Mouse (Mus musculus) small intestine, adult 2 months (tissue): ENCODE measurements around the gene Slc38a10.

Experiments
- CTCF ChIP-seq: fragments of 200-500 bp; IDR thresholded peaks from 2 replicates; pipeline ENCODE4 v1.5.1; 2012; ENCODE audit warnings: low read depth, mild to moderate bottlenecking, control low read depth, inconsistent platforms, low read length, moderate library complexity, mixed read lengths; ENCODE audit not compliant: insufficient replicate concordance, insufficient read length; ENCODE audit errors: extremely low read depth
- POLR2A ChIP-seq: fragments of 200-500 bp; IDR thresholded peaks from 2 replicates; pipeline ENCODE4 v1.6.1; 2012; ENCODE audit warnings: low read depth, mild to moderate bottlenecking, control low read depth, inconsistent platforms, low read length, moderate library complexity

GRCm38 (mm10) chr11:120103431-120103997 is 47.6 kb downstream of the Slc38a10 start:
- TF ChIP-seq POLR2A (no peak), CTCF (no peak)
